Comparison of ENCODE assay signal across 9 mouse cellular contexts in the genomic region with DNA sequence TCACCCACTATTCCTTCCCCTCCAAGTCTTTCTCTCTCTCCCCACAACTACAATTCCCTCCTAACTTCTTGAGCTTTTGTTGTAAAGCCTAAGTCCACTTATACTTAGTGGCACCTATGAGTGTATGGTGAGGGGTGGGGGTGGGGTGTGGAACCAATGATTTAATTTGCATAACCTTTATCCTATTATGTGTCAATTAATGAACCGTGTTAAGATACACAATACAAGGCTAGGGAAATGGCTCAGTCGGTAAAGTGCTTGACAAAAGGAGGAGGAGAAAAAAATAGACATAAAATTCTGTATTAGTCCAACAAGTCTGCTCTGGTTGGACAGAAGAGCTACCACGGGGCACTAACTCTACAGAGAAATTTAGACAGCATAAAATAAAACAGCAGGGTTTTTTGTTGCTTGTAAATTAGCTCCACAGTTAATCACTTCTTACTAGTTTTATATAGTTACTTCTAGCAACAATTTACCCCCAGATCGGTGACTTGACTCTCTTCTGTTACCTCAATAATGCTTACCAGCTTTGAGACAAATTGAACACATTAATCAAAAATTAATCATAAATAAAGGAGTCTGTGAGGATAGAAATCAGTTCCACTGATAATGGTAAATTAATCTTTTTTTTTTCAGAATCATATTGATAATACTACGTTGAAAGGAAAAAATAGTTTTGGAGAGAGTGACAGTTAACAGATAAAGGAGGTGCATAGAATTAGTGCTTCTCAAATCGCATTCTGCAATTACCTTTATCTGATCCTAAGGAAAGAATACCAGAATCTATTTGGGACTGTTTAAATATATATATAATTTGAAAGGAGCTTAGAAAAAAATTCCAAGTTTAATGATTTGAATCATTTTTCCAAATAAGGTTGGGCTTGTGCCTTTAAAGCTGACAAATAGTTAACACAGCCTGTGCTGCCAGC. TPM values are rescaled to one million over a fixed set of nuclear protein-coding genes. Genes with fewer than 3 reads are reported as not detected.
DNase-seq lines count a peak whose midpoint lies in the region; ATAC-seq and TF ChIP-seq lines count a peak whose summit lies in the region.
"Had no signal": no experiment of that assay in that cellular context is flagged by ENCODE, and none has a peak within 500 bp of the region (broad histone marks: within the 10 kb centered on the region; RNA-seq: fewer than 3 reads in every experiment).

No protein-coding gene starts in this region.

- no peaks in the 10 kb centered on the region for H3K27me3 ChIP-seq in embryonic facial prominence, embryonic 15.5 days
- H3K27me3 ChIP-seq in limb, embryonic 10.5 days (ENCODE audit: low read depth, poor library complexity, severe bottlenecking), result no peaks in the 10 kb centered on the region
- H3K27me3 ChIP-seq in neural tube, embryonic 14.5 days (ENCODE audit: control insufficient read depth, insufficient read depth, low read length), result no peaks in the 10 kb centered on the region
- H3K27me3 ChIP-seq: Patski had no signal

- H3K27ac ChIP-seq in layer of hippocampus, adult 2 months, result peak overlapping the region; percentile 94
- no peak overlapping the region for H3K27ac ChIP-seq in embryonic facial prominence, embryonic 15.5 days (replicated peaks)
- no peak overlapping the region; the same call in 1 of the 2 replicates for H3K27ac ChIP-seq in limb, embryonic 10.5 days
- no peak overlapping the region for H3K27ac ChIP-seq in neural tube, embryonic 14.5 days (ENCODE audit: low read depth, low read length)

- no peaks in the 10 kb centered on the region for H3K36me3 ChIP-seq in embryonic facial prominence, embryonic 15.5 days
- no peaks in the 10 kb centered on the region for H3K36me3 ChIP-seq in limb, embryonic 10.5 days
- H3K36me3 ChIP-seq in neural tube, embryonic 14.5 days (ENCODE audit: control insufficient read depth, insufficient read depth, low read length), result no peaks in the 10 kb centered on the region

- 0 out of 2 replicates have a peak overlapping the region, but pooled peaks have one; percentile 4 for H3K9ac ChIP-seq in embryonic facial prominence, embryonic 15.5 days
- H3K9ac ChIP-seq in neural tube, embryonic 14.5 days (replicated peaks; ENCODE audit: low read depth, low read length), result peak overlapping the region; percentile 32

- ATAC-seq in embryonic facial prominence, embryonic 15.5 days (ENCODE audit: insufficient number of reproducible peaks, low FRiP score, low TSS enrichment, low read depth), result no peak
- ATAC-seq in neural tube, embryonic 14.5 days (ENCODE audit: low read depth), result peak; percentile 68
- ATAC-seq: Patski had no signal

- no peaks in the 10 kb centered on the region for H3K9me3 ChIP-seq in embryonic facial prominence, embryonic 15.5 days (replicated peaks)
- H3K9me3 ChIP-seq in limb, embryonic 10.5 days (replicated peaks), result no peaks in the 10 kb centered on the region
- no peaks in the 10 kb centered on the region for H3K9me3 ChIP-seq in neural tube, embryonic 14.5 days (ENCODE audit: control insufficient read depth, low read length)

- no peak for TF ChIP-seq CTCF in layer of hippocampus, adult 2 months (conservative IDR thresholded peaks at IDR 0.05)

- whole genome bisulfite sequencing in embryonic facial prominence, embryonic 15.5 days, result 52% methylated on average over 6 of the region's 6 CpGs
- 78% methylated on average over 6 of the region's 6 CpGs for WGBS in limb, embryonic 10.5 days
- WGBS in neural tube, embryonic 14.5 days, result 15% methylated on average over 6 of the region's 6 CpGs

- H3K4me1 ChIP-seq in embryonic facial prominence, embryonic 15.5 days, result no peaks in the 10 kb centered on the region
- peaks cover 9% of the 10 kb centered on the region for H3K4me1 ChIP-seq in limb, embryonic 10.5 days
- H3K4me1 ChIP-seq in neural tube, embryonic 14.5 days (ENCODE audit: control insufficient read depth, insufficient read depth, low read length), result no peaks in the 10 kb centered on the region

- H3K4me2 ChIP-seq in embryonic facial prominence, embryonic 15.5 days (replicated peaks), result peak overlapping the region; percentile 49
- H3K4me2 ChIP-seq in neural tube, embryonic 14.5 days (ENCODE audit: low read depth, low read length), result peak overlapping the region; percentile 56

- peak overlapping the region; percentile 83 for H3K4me3 ChIP-seq in layer of hippocampus, adult 2 months
- peak overlapping the region; percentile 38 for H3K4me3 ChIP-seq in embryonic facial prominence, embryonic 15.5 days (replicated peaks)
- H3K4me3 ChIP-seq in limb, embryonic 10.5 days, result peak overlapping the region; percentile 41
- peak overlapping the region; percentile 27 for H3K4me3 ChIP-seq in neural tube, embryonic 14.5 days (ENCODE audit: low read depth, low read length)

- DNase-seq in layer of hippocampus, adult 2 months (ENCODE audit: low spot score in 2 of 2), result no peak
- DNase-seq in layer of hippocampus, postnatal 10 days (ENCODE audit: low spot score in 2 of 2), result no peak
- DNase-seq in limb, embryonic 10.5 days (ENCODE audit: low spot score), result no peak
- no peak for DNase-seq in right cerebral cortex, postnatal 4 days
- no peak for DNase-seq in right cerebral cortex, adult 18-20 months
- DNase-seq in right cerebral cortex, adult 2 months (ENCODE audit: low spot score in 2 of 2), result no peak

RNA-seq across cellular contexts. Expression of a gene that starts 1.4 kb away (rescaled TPM):
- 10 to 100 TPM; 27.3 to 29.1 TPM for total RNA-seq in layer of hippocampus, adult 2 months (2021)
- 10 to 100 TPM; 24.3 to 26.7 TPM for total RNA-seq in layer of hippocampus, postnatal 10 days (2021)
- 1.0 and 1.4 TPM in 2 replicates for polyA plus RNA-seq in embryonic facial prominence, embryonic 15.5 days (2015; fragmentation: Nextera tagmentation; extraction: Ambion mirVana)
- 0.53 and 0.83 TPM in 2 replicates for polyA plus RNA-seq in limb, embryonic 10.5 days (2016; fragmentation: Nextera tagmentation; extraction: Ambion mirVana)
- 8.1 and 14.1 TPM in 2 replicates for polyA plus RNA-seq in neural tube, embryonic 14.5 days (2014; fragmentation: Nextera tagmentation; extraction: Ambion mirVana)

RNA-seq across cellular contexts. Expression of a gene that starts 48.6 kb away (rescaled TPM):
- total RNA-seq in layer of hippocampus, adult 2 months (2021), result not detected
- not detected for total RNA-seq in layer of hippocampus, postnatal 10 days (2021)
- polyA plus RNA-seq in embryonic facial prominence, embryonic 15.5 days (2015; fragmentation: Nextera tagmentation; extraction: Ambion mirVana), result not detected in 2 replicates
- polyA plus RNA-seq in limb, embryonic 10.5 days (2016; fragmentation: Nextera tagmentation; extraction: Ambion mirVana), result not detected in 2 replicates
- not detected in 2 replicates for polyA plus RNA-seq in neural tube, embryonic 14.5 days (2014; fragmentation: Nextera tagmentation; extraction: Ambion mirVana)

Comparison
In these comparisons a context has a peak if more than half of its experiments do, and no peak if none do; other contexts are left out.
1. H3K4me3 ChIP-seq: peak in every context shown above with its lines; median percentile 83 in layer of hippocampus, adult 2 months; 41 in limb, embryonic 10.5 days; 38 in embryonic facial prominence, embryonic 15.5 days; 27 in neural tube, embryonic 14.5 days.